Mouse (Mus musculus) ES-E14 (cell line): ENCODE results near the gene Sox5. TPM values are rescaled to one million over a fixed set of nuclear protein-coding genes. Genes with fewer than 3 reads are reported as not detected.

ENCODE experiments used
- DNase-seq: peaks from one replicate; pipeline ENCODE4 v3.0.0-alpha.2; 2013; ENCODE audit warnings: low read depth, low spot score
- H3K27ac ChIP-seq: 2 replicates; pipeline ENCODE4 v1.5.1; 2012; ENCODE audit warnings: low read depth, mild to moderate bottlenecking, low read length, moderate library complexity, mixed read lengths; ENCODE audit not compliant: poor library complexity, insufficient read depth, severe bottlenecking
- H3K36me3 ChIP-seq: 2 replicates; pipeline ENCODE4 v1.6.1; 2012; ENCODE audit warnings: mild to moderate bottlenecking, low read length, moderate library complexity, mixed read lengths; ENCODE audit not compliant: control insufficient read depth, poor library complexity, insufficient read depth, severe bottlenecking
- H3K4me1 ChIP-seq, 2 experiments: fragments of 150-350 bp in 1 of 2; sonication (generic) in 1 of 2; 2 replicates each; pipeline ENCODE4 v1.6.1; 2012; ENCODE audit warnings: low read length in 2 of 2, mild to moderate bottlenecking in 1 of 2, mixed read lengths in 1 of 2; ENCODE audit not compliant: control insufficient read depth in 2 of 2, insufficient read depth in 2 of 2, poor library complexity in 1 of 2
- H3K4me3 ChIP-seq, 2 experiments: fragments of 150-350 bp in 1 of 2; sonication (generic) in 1 of 2; 2 replicates each; pipeline ENCODE4 v1.5.1; 2012; ENCODE audit warnings: low read length in 2 of 2, low read depth in 1 of 2, mild to moderate bottlenecking in 1 of 2, mixed read lengths in 1 of 2; ENCODE audit not compliant: insufficient read depth in 1 of 2, poor library complexity in 1 of 2, severe bottlenecking in 1 of 2
- H3K9ac ChIP-seq: 2 replicates; pipeline ENCODE4 v1.6.1; 2012; ENCODE audit warnings: low read depth, mild to moderate bottlenecking, low read length, mixed read lengths; ENCODE audit not compliant: poor library complexity, insufficient read depth, severe bottlenecking
- H3K9me3 ChIP-seq: fragments of 150-350 bp; sonication (generic); 2 replicates; pipeline ENCODE4 v1.6.1; 2012; ENCODE audit warnings: low read depth, mild to moderate bottlenecking, low read length; ENCODE audit not compliant: control insufficient read depth, insufficient read depth
- CHD2 ChIP-seq: IDR thresholded peaks from 2 replicates; pipeline ENCODE4 v1.6.1; 2014; ENCODE audit warnings: mild to moderate bottlenecking, low read depth, low read length, inconsistent platforms
- HCFC1 ChIP-seq: IDR thresholded peaks from 2 replicates; pipeline ENCODE4 v1.6.1; 2012; ENCODE audit warnings: low read length, inconsistent platforms, borderline replicate concordance; ENCODE audit not compliant: insufficient read depth
- MAFK ChIP-seq: IDR thresholded peaks from 2 replicates; pipeline ENCODE4 v1.6.1; 2014; ENCODE audit warnings: mild to moderate bottlenecking, low read depth, low read length, inconsistent platforms; ENCODE audit not compliant: insufficient read depth
- ZC3H11A ChIP-seq: IDR thresholded peaks from 2 replicates; pipeline ENCODE4 v1.6.1; 2012; ENCODE audit warnings: low read depth, mild to moderate bottlenecking, inconsistent platforms, low read length, borderline replicate concordance
- ZNF384 ChIP-seq: IDR thresholded peaks from 2 replicates; pipeline ENCODE4 v1.6.1; 2012; ENCODE audit warnings: low read depth, low read length, inconsistent platforms
- in situ Hi-C, 2 experiments: fragments of 600-800 bp; cut with MboI; formaldehyde crosslinking; loops; one replicate each; pipeline ENCODE4 v1.15.1; 2025; ENCODE audit warnings: low sequenced_read_pairs in 2 of 2, inconsistent platforms in 1 of 2; ENCODE audit not compliant: unreplicated experiment in 2 of 2
- total RNA-seq: library from RNA; depleted of rRNA; stranded (reverse); fragments of 300-350 nt; gene quantifications from 2 replicates; pipeline ENCODE4 v1.2.3, GENCODE M21; 2012

Sox5 gene
- total RNA-seq, 1 experiment: 0.36 TPM

GRCm38 (mm10) chr6:144627539-144628115 is 154.2 kb downstream of the Sox5 start:
- no peaks in the 10 kb centered on the region for H3K36me3 ChIP-seq
- H3K9me3 ChIP-seq: no peaks in the 10 kb centered on the region
- in situ Hi-C loops: no loop called here
- no peak overlapping the region for H3K27ac ChIP-seq
- no peak for TF ChIP-seq ZNF384
- no peak for TF ChIP-seq MAFK
- no peak for TF ChIP-seq CHD2
- TF ChIP-seq ZC3H11A: no peak
- no peak for TF ChIP-seq HCFC1
- H3K9ac ChIP-seq: no peak overlapping the region
- no peaks in the 10 kb centered on the region for H3K4me1 ChIP-seq
- DNase-seq: no peak
- H3K4me3 ChIP-seq: no peak overlapping the region

GRCm38 (mm10) chr6:144621089-144621769 is 160.5 kb downstream of the Sox5 start:
- TF ChIP-seq ZNF384: no peak
- peak; percentile 20; the same call in 1 of the 2 replicates for TF ChIP-seq CHD2
- H3K9ac ChIP-seq: no peak overlapping the region
- H3K36me3 ChIP-seq: no peaks in the 10 kb centered on the region
- H3K27ac ChIP-seq: no peak overlapping the region
- no peaks in the 10 kb centered on the region for H3K9me3 ChIP-seq
- no peaks in the 10 kb centered on the region for H3K4me1 ChIP-seq
- in situ Hi-C loops: no loop called here
- peak; percentile 11 for DNase-seq
- H3K4me3 ChIP-seq: no peak overlapping the region

GRCm38 (mm10) chr6:144611383-144611791 is 170.4 kb downstream of the Sox5 start:
- H3K4me1 ChIP-seq: no peaks in the 10 kb centered on the region
- H3K36me3 ChIP-seq: no peaks in the 10 kb centered on the region
- H3K9ac ChIP-seq: no peak overlapping the region
- no peak for TF ChIP-seq HCFC1
- TF ChIP-seq ZNF384: no peak
- no peak for TF ChIP-seq MAFK
- TF ChIP-seq CHD2: no peak
- TF ChIP-seq ZC3H11A: no peak
- no peak for DNase-seq
- H3K27ac ChIP-seq: no peak overlapping the region
- no peaks in the 10 kb centered on the region for H3K9me3 ChIP-seq
- H3K4me3 ChIP-seq: no peak overlapping the region
- in situ Hi-C loops: no loop called here

GRCm38 (mm10) chr6:144610878-144611277 is 170.9 kb downstream of the Sox5 start:
- H3K4me1 ChIP-seq: no peaks in the 10 kb centered on the region
- in situ Hi-C loops: no loop called here
- H3K9me3 ChIP-seq: no peaks in the 10 kb centered on the region
- H3K4me3 ChIP-seq: no peak overlapping the region
- H3K9ac ChIP-seq: no peak overlapping the region
- H3K36me3 ChIP-seq: no peaks in the 10 kb centered on the region
- DNase-seq: no peak
- no peak overlapping the region for H3K27ac ChIP-seq
- TF ChIP-seq ZC3H11A (no peak), MAFK (no peak), ZNF384 (no peak), CHD2 (no peak), HCFC1 (no peak)

GRCm38 (mm10) chr6:144602883-144603282 is 178.9 kb downstream of the Sox5 start:
- Histone ChIP-seq H3K9ac (no peak overlapping the region), H3K9me3 (no peaks in the 10 kb centered on the region), H3K4me1 (no peaks in the 10 kb centered on the region), H3K4me3 (no peak overlapping the region), H3K27ac (no peak overlapping the region), H3K36me3 (no peaks in the 10 kb centered on the region)
- TF ChIP-seq ZC3H11A (no peak), MAFK (no peak), CHD2 (no peak), HCFC1 (no peak), ZNF384 (no peak)
- no peak for DNase-seq
- in situ Hi-C loops: no loop called here
